Mouse (Mus musculus): ENCODE measurements around the gene Fgd5.
"Not testable (repeated sequence)": the region's sequence is repeated elsewhere in the genome, so short reads cannot be mapped to it uniquely, and the experiment has no call there.

Gene Fgd5

GRCm38 (mm10) chr6:91978371-91979300 is at the start of gene Fgd5:
Gene Fgd5 (plus strand): TSS chr6:91978878.
- peak; percentile 84 for DNase-seq

DNA sequence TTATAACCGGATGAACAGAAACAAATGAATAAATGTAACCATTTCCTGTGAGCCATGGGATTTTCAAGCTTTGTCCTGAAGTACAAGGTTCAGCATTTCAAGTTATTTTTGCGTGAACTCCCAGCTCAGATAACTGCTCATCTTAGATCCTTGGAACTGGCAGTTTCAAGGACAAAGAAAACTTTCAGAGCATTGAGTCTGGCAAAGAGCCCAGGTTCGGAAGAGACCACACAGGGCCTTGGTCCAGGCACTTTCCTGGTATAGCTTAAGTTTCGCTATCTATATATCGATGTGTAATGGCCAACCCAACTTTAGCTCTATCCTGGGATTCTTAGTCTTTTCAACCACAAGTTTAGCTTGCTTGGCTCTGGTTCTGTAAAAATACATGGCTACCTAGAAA is 47.4 kb upstream of the Fgd5 start:
- DNase-seq, result no peak

DNA sequence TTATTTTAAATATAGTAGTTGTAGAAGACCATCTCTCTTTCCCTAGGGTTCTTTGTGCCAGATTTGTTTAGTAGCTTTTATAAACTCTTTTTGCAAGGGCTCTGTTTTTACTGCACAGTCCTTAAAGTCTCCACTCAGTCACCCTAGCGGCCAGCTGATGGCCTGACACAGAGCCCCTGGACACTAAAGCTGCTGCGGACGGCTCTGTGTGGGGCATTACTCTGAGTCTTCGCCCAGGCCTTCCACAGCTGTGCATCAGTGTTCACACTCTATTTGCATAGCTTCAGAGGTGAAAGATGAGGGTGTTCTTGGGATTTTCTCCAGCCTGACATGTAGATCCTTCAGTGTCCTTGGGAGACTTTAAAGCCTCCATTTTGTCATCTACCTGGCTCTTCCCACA is 40.2 kb upstream of the Fgd5 start:
- DNase-seq, result no peak

- DNase-seq, result peak; percentile 26
Measured at GRCm38 (mm10) chr6:91948426-91948825, 30.3 kb upstream of the Fgd5 start.

DNA sequence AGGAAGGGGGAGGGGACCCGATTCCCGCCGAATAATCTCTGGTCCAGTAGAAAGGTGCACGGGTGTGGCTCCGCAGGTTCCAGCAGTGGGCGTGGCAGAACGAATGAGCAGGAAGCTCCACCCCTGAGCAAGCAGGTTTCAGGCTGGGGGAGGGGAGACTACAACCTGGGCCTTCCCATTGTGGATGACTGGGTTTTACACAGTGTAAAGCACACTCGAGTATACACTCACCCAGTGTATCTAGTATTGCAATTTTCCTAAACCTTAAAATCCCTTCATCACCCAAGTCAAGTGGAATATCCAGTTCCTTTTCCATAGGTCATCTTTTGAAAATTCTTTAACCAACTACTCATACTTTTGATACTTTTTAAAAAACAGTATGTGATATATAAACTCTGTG is 20.7 kb upstream of the Fgd5 start:
- not testable (repeated sequence) for DNase-seq

DNA sequence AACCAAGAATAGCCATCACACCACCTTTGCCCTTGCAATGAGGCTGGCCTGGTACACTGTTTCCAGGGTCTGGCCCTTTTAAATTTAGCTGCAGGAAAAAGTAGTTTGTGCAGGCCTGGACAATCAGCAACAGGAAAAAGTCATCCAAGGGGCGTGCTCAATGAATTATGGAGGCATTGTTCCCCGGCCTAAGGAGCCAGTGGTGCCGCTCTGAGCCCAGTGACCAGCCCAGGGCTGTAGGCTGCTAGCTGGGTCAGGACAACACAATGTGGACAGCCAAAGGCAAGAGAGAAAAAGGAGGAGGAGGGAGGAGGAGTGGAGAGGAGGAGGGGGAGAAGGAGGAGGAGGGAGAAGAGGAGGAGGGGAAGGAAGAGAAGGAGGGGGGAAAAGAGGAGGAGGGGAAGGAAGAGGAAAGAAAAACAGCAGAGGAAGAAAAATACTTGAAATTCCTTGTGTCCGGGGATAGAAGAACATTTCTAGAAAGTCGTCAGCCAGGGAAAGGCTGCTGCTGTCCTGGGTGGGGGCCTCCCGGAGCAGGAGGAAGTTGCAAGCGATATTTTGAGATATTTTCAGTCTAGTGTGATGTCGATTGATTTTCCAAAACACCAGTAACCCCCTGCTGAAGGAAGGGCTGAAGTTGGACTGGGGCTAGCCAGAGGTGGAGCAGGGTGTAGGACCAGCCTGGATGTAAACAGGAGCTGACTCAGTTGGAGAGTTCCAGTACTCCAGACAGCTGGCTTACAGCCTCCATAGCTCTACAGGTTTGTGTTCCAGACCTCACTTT is 18.5 kb upstream of the Fgd5 start:
- DNase-seq, result peak; percentile 78

GRCm38 (mm10) chr6:91963429-91963828 is 15.2 kb upstream of the Fgd5 start:
- peak; percentile 64 for DNase-seq

- DNase-seq, result no peak
Measured at GRCm38 (mm10) chr6:91965060-91965459, 13.6 kb upstream of the Fgd5 start.

GRCm38 (mm10) chr6:91966006-91966405 is 12.7 kb upstream of the Fgd5 start:
- DNase-seq, result no peak

GRCm38 (mm10) chr6:91972201-91972646 is 6.5 kb upstream of the Fgd5 start:
- DNase-seq, result peak; percentile 83

GRCm38 (mm10) chr6:91973972-91974371 is 4.7 kb upstream of the Fgd5 start:
- no peak for DNase-seq

DNA sequence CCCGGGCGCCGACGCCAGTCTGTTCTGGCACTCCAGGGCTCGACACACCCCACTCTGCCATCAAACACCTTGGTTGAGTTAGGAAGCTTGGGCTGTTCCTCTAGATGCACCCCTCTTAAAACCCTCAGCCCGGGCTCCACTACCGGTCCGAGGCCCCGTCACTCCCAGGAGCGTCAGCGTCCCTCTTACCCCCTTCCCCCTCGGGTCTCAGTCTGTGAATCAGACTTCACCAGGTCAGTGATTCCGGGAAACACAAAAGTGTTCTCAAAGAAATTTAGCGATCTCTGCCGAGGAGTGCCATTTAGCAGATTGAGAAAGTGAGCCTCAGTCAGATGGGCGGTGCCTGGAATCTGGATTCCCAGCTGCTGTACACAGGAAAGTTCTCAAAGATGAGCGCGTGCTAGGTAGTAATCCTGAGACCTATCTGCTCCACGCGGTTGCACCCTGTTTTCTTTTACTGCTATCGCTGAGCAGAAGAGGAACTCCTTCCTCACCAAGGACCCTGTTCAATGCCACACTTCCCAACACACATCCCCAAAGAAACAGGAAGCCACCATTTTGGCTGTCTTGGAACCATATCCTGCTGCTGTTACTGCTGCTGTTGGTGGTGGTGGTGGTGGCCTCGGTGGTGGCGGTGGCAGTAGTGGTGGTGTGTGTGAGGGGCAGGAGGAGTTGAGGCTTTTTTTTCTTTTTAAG is 771 bp downstream of the Fgd5 start:
- peak; percentile 21 for DNase-seq

GRCm38 (mm10) chr6:91980011-91980410 is 1.3 kb downstream of the Fgd5 start:
- DNase-seq, result no peak

GRCm38 (mm10) chr6:91990101-91990500 is 11.4 kb downstream of the Fgd5 start:
- no peak for DNase-seq

GRCm38 (mm10) chr6:91992823-91993222 is 14.1 kb downstream of the Fgd5 start:
- DNase-seq, result no peak

DNA sequence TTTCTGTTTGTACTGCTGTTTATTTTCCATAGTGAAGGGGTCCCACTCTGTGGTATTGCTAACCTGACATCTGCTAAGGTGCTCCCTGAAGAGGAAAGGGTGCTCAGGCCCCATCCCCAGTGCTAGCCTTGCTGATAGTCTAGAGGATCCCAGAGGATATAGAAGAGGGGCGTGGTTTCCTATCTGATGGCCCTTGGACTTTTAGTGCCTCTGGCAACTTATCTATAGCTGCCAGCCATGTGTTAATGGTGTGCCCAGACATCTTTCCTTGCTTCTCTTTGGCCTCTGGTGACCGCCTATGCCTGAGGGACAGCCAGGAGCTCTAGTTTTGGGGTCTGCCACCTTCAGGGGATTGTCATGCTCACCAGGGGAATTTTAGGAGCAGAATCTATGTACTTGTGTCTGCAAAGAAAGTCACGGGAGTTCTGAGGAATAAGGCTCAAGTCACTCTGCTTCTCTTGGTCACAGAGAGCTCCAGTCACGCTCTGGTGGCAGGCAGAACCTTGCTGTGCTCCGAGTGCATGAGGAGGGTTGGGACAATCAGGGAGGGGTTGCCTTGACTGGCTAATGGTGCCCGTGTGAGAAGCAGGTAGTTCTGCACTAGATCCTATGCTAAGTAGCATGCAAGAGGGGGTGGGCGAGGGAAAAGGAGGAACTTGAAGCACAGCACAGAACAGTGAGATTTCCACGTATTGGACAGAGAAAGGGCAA is 15.3 kb downstream of the Fgd5 start:
- no peak for DNase-seq

GRCm38 (mm10) chr6:91996072-91996471 is 17.4 kb downstream of the Fgd5 start:
- DNase-seq, result no peak

DNA sequence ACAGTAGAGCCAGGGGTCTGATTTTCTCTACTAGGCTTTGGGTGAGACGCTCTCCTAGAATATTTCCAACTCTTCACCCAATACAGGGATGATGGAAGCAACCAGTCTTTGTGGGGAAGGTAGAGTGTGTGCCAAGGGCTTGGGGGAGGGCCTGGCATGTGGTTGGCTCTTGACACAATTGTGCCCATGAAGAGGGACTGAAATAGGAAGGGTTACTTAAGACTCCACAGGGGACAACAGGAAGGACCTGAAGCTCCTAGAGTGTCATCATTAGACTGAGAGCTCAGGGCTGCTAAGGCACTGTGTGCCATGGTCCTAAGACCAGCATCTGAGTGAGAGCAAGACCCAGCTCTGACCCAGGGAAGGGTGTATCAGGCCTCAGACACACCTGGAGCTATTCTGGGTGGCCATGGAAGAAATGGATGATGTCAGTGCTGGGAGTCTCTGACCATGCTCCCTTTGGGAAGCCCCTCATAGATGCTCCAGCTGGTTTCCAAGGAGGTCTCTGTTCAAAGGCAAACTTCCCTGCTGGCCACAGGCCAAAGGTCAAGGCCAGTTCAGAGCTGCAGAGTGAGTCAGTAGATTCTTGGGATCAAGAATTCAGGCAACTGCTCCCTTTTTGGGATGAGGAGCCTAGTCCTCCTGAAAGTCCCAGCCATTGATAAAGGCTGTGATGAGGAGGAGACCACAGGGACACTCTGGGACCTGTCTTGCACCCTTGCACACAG is 24.0 kb downstream of the Fgd5 start:
- DNase-seq, result peak; percentile 45

DNA sequence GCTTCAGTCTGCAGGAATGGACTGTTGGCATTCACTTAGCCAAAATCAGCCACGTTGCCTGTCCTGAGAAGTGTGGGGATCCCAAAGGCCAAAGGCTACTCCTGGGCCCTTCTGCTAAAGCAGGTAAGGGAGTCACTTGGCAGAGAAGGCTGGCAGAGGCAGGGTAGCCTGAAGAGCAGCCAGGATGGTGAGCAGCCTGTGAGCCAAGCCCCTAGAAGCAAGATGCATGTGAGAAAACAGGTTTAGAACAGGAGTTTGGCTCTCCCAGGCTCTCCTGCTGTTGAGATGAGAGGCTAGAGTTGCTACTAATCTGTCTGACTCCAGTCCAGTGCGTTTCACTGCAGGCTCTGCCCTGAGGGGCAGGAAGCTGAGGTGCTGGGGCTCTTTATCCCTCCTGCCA is 25.0 kb downstream of the Fgd5 start:
- no peak for DNase-seq

DNA sequence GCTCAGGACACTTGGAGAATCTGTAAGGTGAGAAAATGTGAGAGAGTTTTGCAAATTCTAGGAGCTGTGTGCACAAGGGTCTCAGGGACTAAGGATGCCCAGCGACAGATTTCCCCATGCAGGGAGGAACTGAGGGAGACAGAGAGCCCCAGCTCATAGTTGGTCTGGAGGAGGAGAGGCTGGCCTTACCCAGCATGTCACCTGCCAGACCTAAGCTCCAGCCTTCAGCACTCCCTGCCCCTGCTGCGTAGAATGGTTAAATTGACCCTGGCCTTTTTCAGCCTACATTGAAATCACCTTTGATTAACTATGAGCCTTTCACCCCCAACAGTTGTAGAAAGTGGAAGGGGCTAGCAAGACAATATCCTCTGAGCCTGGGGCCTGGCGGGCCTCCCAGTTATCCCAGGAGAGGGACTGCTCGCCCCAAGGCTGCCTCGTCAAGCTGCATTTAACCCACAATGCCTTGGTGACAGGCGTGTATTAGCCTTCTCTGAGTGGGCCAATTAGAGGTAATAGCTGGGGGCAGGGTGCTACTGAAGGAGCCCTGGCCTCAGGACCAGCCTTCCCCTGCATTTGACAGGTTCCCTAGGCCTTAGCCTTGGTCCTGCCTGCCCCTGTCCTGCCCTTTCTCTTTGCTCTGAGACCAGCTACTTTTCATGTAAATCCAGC is 25.6 kb downstream of the Fgd5 start:
- no peak for DNase-seq

DNA sequence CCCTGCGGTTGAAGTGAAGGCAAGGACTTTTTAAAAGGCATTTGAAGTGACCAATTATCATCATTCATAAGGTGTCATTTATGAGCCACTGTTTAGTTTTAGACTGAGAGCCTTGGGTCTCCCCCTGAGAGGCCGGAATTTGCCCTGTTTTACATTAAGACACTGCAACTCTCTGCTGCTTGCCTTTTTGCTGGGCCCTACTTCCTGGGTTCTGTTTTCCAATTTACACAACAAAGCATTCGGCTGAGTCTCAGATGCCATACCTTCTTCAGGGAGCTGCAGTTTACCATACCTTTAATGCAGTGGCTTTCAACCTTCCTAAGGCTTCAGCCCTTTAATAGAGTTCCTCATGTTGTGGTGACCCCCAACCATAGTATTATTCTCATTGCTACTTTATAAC is 26.1 kb downstream of the Fgd5 start:
- DNase-seq, result no peak

All from kidney, postnatal 10 days (tissue).